Mouse (Mus musculus): ENCODE measurements around the gene Sh2d2a. TPM values are rescaled to one million over a fixed set of nuclear protein-coding genes. Genes with fewer than 3 reads are reported as not detected.
A peak's percentile ranks its signal among the peaks of the same experiment; 100 is the strongest.
"Not testable (repeated sequence)": the region's sequence is repeated elsewhere in the genome, so short reads cannot be mapped to it uniquely, and the experiment has no call there.

Sh2d2a gene
- not detected in 2 replicates for polyA plus RNA-seq (2016; fragmentation: Nextera tagmentation; extraction: Ambion mirVana)

- WGBS, result 74% methylated on average over 7 of the region's 7 CpGs
- Histone ChIP-seq H3K4me1 (peaks cover 16% of the 10 kb centered on the region; the same call in 1 of the 2 replicates), H3K36me3 (replicated peaks) (no peaks in the 10 kb centered on the region), H3K4me3 (no peak within 1 kb of the TSS), H3K27ac (replicated peaks) (no peak within 1 kb of the TSS), H3K27me3 (replicated peaks; ENCODE audit: low read depth, poor library complexity, severe bottlenecking) (no peaks in the 10 kb centered on the region), H3K9me3 (no peaks in the 10 kb centered on the region)
- no peak for DNase-seq (ENCODE audit: low spot score)
These were observed at the start of gene Sh2d2a for GRCm38 (mm10) chr3:87846650-87847110. Sh2d2a (plus strand) TSS chr3:87846755.

- no peak for DNase-seq (ENCODE audit: low spot score)
- peaks cover 37% of the 10 kb centered on the region for H3K4me1 ChIP-seq
- no peaks in the 10 kb centered on the region for H3K36me3 ChIP-seq (replicated peaks)
- no peak overlapping the region for H3K4me3 ChIP-seq
- no peak overlapping the region for H3K27ac ChIP-seq (replicated peaks)
- H3K27me3 ChIP-seq (replicated peaks; ENCODE audit: low read depth, poor library complexity, severe bottlenecking), result peaks cover 100% of the 10 kb centered on the region
- 62% methylated on average over 5 of the region's 5 CpGs for WGBS
- no peaks in the 10 kb centered on the region for H3K9me3 ChIP-seq
These were observed 44.9 kb upstream of the Sh2d2a start for GRCm38 (mm10) chr3:87801681-87802080.

- Histone ChIP-seq H3K27ac (replicated peaks) (no peak overlapping the region), H3K27me3 (replicated peaks; ENCODE audit: low read depth, poor library complexity, severe bottlenecking) (peaks cover 100% of the 10 kb centered on the region), H3K36me3 (replicated peaks) (no peaks in the 10 kb centered on the region), H3K4me1 (peaks cover 15% of the 10 kb centered on the region), H3K4me3 (peak overlapping the region; percentile 46), H3K9me3 (no peaks in the 10 kb centered on the region)
- WGBS, result 4% methylated on average over 26 of the region's 26 CpGs
- peak; percentile 22 for DNase-seq (ENCODE audit: low spot score)
These were observed 42.4 kb upstream of the Sh2d2a start for GRCm38 (mm10) chr3:87804038-87804677.

- no peak for DNase-seq (ENCODE audit: low spot score)
- WGBS, result 4% methylated on average over 28 of the region's 28 CpGs
These were observed 37.1 kb upstream of the Sh2d2a start for GRCm38 (mm10) chr3:87809322-87809962.

GRCm38 (mm10) chr3:87811297-87811696 is 35.3 kb upstream of the Sh2d2a start:
- H3K27me3 ChIP-seq (replicated peaks; ENCODE audit: low read depth, poor library complexity, severe bottlenecking), result peaks cover 100% of the 10 kb centered on the region
- H3K4me3 ChIP-seq, result no peak overlapping the region
- H3K4me1 ChIP-seq, result peaks cover 25% of the 10 kb centered on the region
- H3K36me3 ChIP-seq (replicated peaks), result no peaks in the 10 kb centered on the region
- H3K9me3 ChIP-seq, result no peaks in the 10 kb centered on the region
- WGBS, result 84% methylated on average over 8 of the region's 8 CpGs
- DNase-seq (ENCODE audit: low spot score), result no peak
- no peak overlapping the region for H3K27ac ChIP-seq (replicated peaks)

More at GRCm38 (mm10) chr3:87809322-87809962, 37.1 kb upstream of the Sh2d2a start:
- Histone ChIP-seq H3K4me3 (peak overlapping the region; percentile 48), H3K9me3 (no peaks in the 10 kb centered on the region), H3K4me1 (peaks cover 24% of the 10 kb centered on the region), H3K27me3 (replicated peaks; ENCODE audit: low read depth, poor library complexity, severe bottlenecking) (peaks cover 100% of the 10 kb centered on the region), H3K36me3 (replicated peaks) (no peaks in the 10 kb centered on the region), H3K27ac (replicated peaks) (no peak overlapping the region)

- Histone ChIP-seq H3K4me1 (peaks cover 32% of the 10 kb centered on the region), H3K27ac (replicated peaks) (no peak overlapping the region), H3K36me3 (replicated peaks) (no peaks in the 10 kb centered on the region), H3K4me3 (no peak overlapping the region), H3K9me3 (no peaks in the 10 kb centered on the region), H3K27me3 (replicated peaks; ENCODE audit: low read depth, poor library complexity, severe bottlenecking) (peaks cover 100% of the 10 kb centered on the region)
- WGBS, result 60% methylated on average over 4 of the region's 4 CpGs
- DNase-seq (ENCODE audit: low spot score), result peak; percentile 65
These were observed 34.1 kb upstream of the Sh2d2a start for GRCm38 (mm10) chr3:87812413-87812812.

- 64% methylated on average over 10 of the region's 10 CpGs for WGBS
- peaks cover 100% of the 10 kb centered on the region for H3K27me3 ChIP-seq (replicated peaks; ENCODE audit: low read depth, poor library complexity, severe bottlenecking)
These were observed 33.7 kb upstream of the Sh2d2a start for GRCm38 (mm10) chr3:87812873-87813272.

GRCm38 (mm10) chr3:87816166-87816565 is 30.4 kb upstream of the Sh2d2a start:
- Histone ChIP-seq H3K9me3 (no peaks in the 10 kb centered on the region), H3K27me3 (replicated peaks; ENCODE audit: low read depth, poor library complexity, severe bottlenecking) (peaks cover 94% of the 10 kb centered on the region), H3K36me3 (replicated peaks) (no peaks in the 10 kb centered on the region), H3K4me1 (peaks cover 25% of the 10 kb centered on the region), H3K27ac (replicated peaks) (peak overlapping the region; percentile 51; the same call in 1 of the 2 replicates), H3K4me3 (no peak overlapping the region)
- no peak for DNase-seq (ENCODE audit: low spot score)
- 63% methylated on average over 6 of the region's 6 CpGs for WGBS

More at GRCm38 (mm10) chr3:87812873-87813272, 33.7 kb upstream of the Sh2d2a start:
- Histone ChIP-seq H3K27ac (replicated peaks) (no peak overlapping the region), H3K4me1 (peaks cover 32% of the 10 kb centered on the region), H3K4me3 (no peak overlapping the region), H3K36me3 (replicated peaks) (no peaks in the 10 kb centered on the region), H3K9me3 (no peaks in the 10 kb centered on the region)
- no peak for DNase-seq (ENCODE audit: low spot score)

GRCm38 (mm10) chr3:87816646-87817093 is 29.9 kb upstream of the Sh2d2a start:
- H3K36me3 ChIP-seq (replicated peaks), result no peaks in the 10 kb centered on the region
- H3K9me3 ChIP-seq, result no peaks in the 10 kb centered on the region
- H3K27me3 ChIP-seq (replicated peaks; ENCODE audit: low read depth, poor library complexity, severe bottlenecking), result peaks cover 90% of the 10 kb centered on the region
- peak overlapping the region; percentile 51; the same call in 1 of the 2 replicates for H3K27ac ChIP-seq (replicated peaks)
- peak; percentile 78 for DNase-seq (ENCODE audit: low spot score)
- WGBS, result 7% methylated on average over 12 of the region's 12 CpGs
- H3K4me3 ChIP-seq, result no peak overlapping the region
- H3K4me1 ChIP-seq, result peaks cover 25% of the 10 kb centered on the region

GRCm38 (mm10) chr3:87818226-87818625 is 28.3 kb upstream of the Sh2d2a start:
- DNase-seq (ENCODE audit: low spot score), result no peak
- 64% methylated on average over 12 of the region's 12 CpGs for WGBS
- Histone ChIP-seq H3K9me3 (no peaks in the 10 kb centered on the region), H3K27me3 (replicated peaks; ENCODE audit: low read depth, poor library complexity, severe bottlenecking) (peaks cover 74% of the 10 kb centered on the region), H3K27ac (replicated peaks) (no peak overlapping the region), H3K36me3 (replicated peaks) (no peaks in the 10 kb centered on the region), H3K4me3 (no peak overlapping the region), H3K4me1 (peaks cover 15% of the 10 kb centered on the region)

GRCm38 (mm10) chr3:87824206-87824605 is 22.3 kb upstream of the Sh2d2a start, which contains the start of gene Pear1:
Pear1 (minus strand) TSS chr3:87824306.
- H3K4me3 ChIP-seq; H3K9me3 ChIP-seq; H3K4me1 ChIP-seq; H3K36me3 ChIP-seq (replicated peaks); DNase-seq (ENCODE audit: low spot score); H3K27ac ChIP-seq (replicated peaks): not testable (repeated sequence)
- H3K27me3 ChIP-seq (replicated peaks; ENCODE audit: low read depth, poor library complexity, severe bottlenecking), result peaks cover 14% of the 10 kb centered on the region; the same call in 1 of the 2 replicates
- WGBS, result 88% methylated on average over 1 of the region's 1 CpGs

- Histone ChIP-seq H3K27ac (replicated peaks) (no peak overlapping the region), H3K36me3 (replicated peaks) (no peaks in the 10 kb centered on the region), H3K27me3 (replicated peaks; ENCODE audit: low read depth, poor library complexity, severe bottlenecking) (no peaks in the 10 kb centered on the region), H3K4me3 (no peak overlapping the region), H3K4me1 (no peaks in the 10 kb centered on the region), H3K9me3 (no peaks in the 10 kb centered on the region)
- 64% methylated on average over 4 of the region's 4 CpGs for WGBS
- no peak for DNase-seq (ENCODE audit: low spot score)
These were observed 18.1 kb upstream of the Sh2d2a start for GRCm38 (mm10) chr3:87828435-87828834.

GRCm38 (mm10) chr3:87829025-87829424 is 17.5 kb upstream of the Sh2d2a start:
- no peaks in the 10 kb centered on the region for H3K27me3 ChIP-seq (replicated peaks; ENCODE audit: low read depth, poor library complexity, severe bottlenecking)
- H3K27ac ChIP-seq (replicated peaks), result no peak overlapping the region
- DNase-seq (ENCODE audit: low spot score), result no peak
- 51% methylated on average over 10 of the region's 10 CpGs for WGBS
- H3K36me3 ChIP-seq (replicated peaks), result no peaks in the 10 kb centered on the region
- H3K9me3 ChIP-seq, result no peaks in the 10 kb centered on the region
- H3K4me1 ChIP-seq, result no peaks in the 10 kb centered on the region
- no peak overlapping the region for H3K4me3 ChIP-seq
